Comparison of ENCODE assay signal across 15 mouse cellular contexts in genomic region chr2:31901659-31902362, GRCm38 (mm10). TPM values are rescaled to one million over a fixed set of nuclear protein-coding genes. Genes with fewer than 3 reads are reported as not detected.
DNase-seq lines count a peak whose midpoint lies in the region; ATAC-seq and TF ChIP-seq lines count a peak whose summit lies in the region.
"Had no signal": no experiment of that assay in that cellular context is flagged by ENCODE, and none has a peak within 500 bp of the region (broad histone marks: within the 10 kb centered on the region; RNA-seq: fewer than 3 reads in every experiment).

No protein-coding gene starts in this region.

- no peaks in the 10 kb centered on the region for H3K4me1 ChIP-seq in lung, postnatal 0 days (ENCODE audit: insufficient read depth, low read depth, low read length)
- no peaks in the 10 kb centered on the region for H3K4me1 ChIP-seq in liver, embryonic 14.5 days (replicated peaks; ENCODE audit: control insufficient read depth in 2 of 2, insufficient read depth in 2 of 2, low read length in 1 of 2)
- H3K4me1 ChIP-seq in hindbrain, postnatal 0 days (ENCODE audit: insufficient read depth, low read length): no peaks in the 10 kb centered on the region
- peaks cover 60% of the 10 kb centered on the region for H3K4me1 ChIP-seq in hindbrain, embryonic 10.5 days (replicated peaks)

- peak; percentile 50 for DNase-seq in adrenal gland, postnatal 14 days
- no peak for DNase-seq in adrenal gland, adult 2 months
- peak; percentile 32 for DNase-seq in lung, postnatal 0 days (ENCODE audit: low spot score)
- no peak for DNase-seq in lung, postnatal 25 days (ENCODE audit: low spot score)
- no peak for DNase-seq in liver, embryonic 14.5 days (ENCODE audit: low read depth in 3 of 3, low spot score in 3 of 3)
- DNase-seq in hindbrain, postnatal 0 days (ENCODE audit: low spot score): no peak
- no peak for DNase-seq in hindbrain, embryonic 10.5 days (ENCODE audit: low spot score)
- DNase-seq: cerebellum, adult 11-12 months; thymus, postnatal 14 days had no signal

- H3K4me3 ChIP-seq in lung, postnatal 0 days (ENCODE audit: low read depth, low read length): no peak overlapping the region
- H3K4me3 ChIP-seq in liver, embryonic 14.5 days (ENCODE audit: insufficient read depth in 1 of 2, low read depth in 2 of 2, low read length in 2 of 2): no peak overlapping the region
- no peak overlapping the region for H3K4me3 ChIP-seq in hindbrain, postnatal 0 days (ENCODE audit: low read length)
- no peak overlapping the region for H3K4me3 ChIP-seq in hindbrain, embryonic 10.5 days
- H3K4me3 ChIP-seq: embryonic facial prominence, embryonic 12.5 days; limb, embryonic 15.5 days had no signal

- H3K9ac ChIP-seq in lung, postnatal 0 days (replicated peaks; ENCODE audit: low read depth): no peak overlapping the region
- no peak overlapping the region for H3K9ac ChIP-seq in liver, embryonic 14.5 days (replicated peaks)
- H3K9ac ChIP-seq in hindbrain, postnatal 0 days (replicated peaks; ENCODE audit: low read length): no peak overlapping the region
- H3K9ac ChIP-seq: embryonic facial prominence, embryonic 12.5 days; limb, embryonic 15.5 days had no signal

- no peak for TF ChIP-seq CTCF in lung, postnatal 0 days (IDR thresholded peaks at IDR 0.05)
- TF ChIP-seq CTCF in liver, embryonic 14.5 days (IDR thresholded peaks at IDR 0.05; ENCODE audit: low read depth): no peak
- TF ChIP-seq CTCF in hindbrain, postnatal 0 days (IDR thresholded peaks at IDR 0.05; ENCODE audit: low read depth): no peak

- no peaks in the 10 kb centered on the region for H3K36me3 ChIP-seq in lung, postnatal 0 days (ENCODE audit: insufficient read depth, low read length)
- H3K36me3 ChIP-seq in liver, embryonic 14.5 days (replicated peaks; ENCODE audit: control insufficient read depth, insufficient read depth, low read depth): no peaks in the 10 kb centered on the region
- H3K36me3 ChIP-seq in hindbrain, postnatal 0 days (ENCODE audit: insufficient read depth, low read length): no peaks in the 10 kb centered on the region
- no peaks in the 10 kb centered on the region for H3K36me3 ChIP-seq in hindbrain, embryonic 10.5 days
- H3K36me3 ChIP-seq: embryonic facial prominence, embryonic 12.5 days; limb, embryonic 15.5 days had no signal

- H3K9me3 ChIP-seq in lung, postnatal 0 days (ENCODE audit: low read length): no peaks in the 10 kb centered on the region
- no peaks in the 10 kb centered on the region for H3K9me3 ChIP-seq in liver, embryonic 14.5 days (ENCODE audit: control insufficient read depth, low read length)
- no peaks in the 10 kb centered on the region for H3K9me3 ChIP-seq in hindbrain, postnatal 0 days (ENCODE audit: low read length)
- H3K9me3 ChIP-seq in hindbrain, embryonic 10.5 days: no peaks in the 10 kb centered on the region
- H3K9me3 ChIP-seq: embryonic facial prominence, embryonic 12.5 days; limb, embryonic 15.5 days had no signal

- H3K27me3 ChIP-seq in lung, postnatal 0 days (replicated peaks; ENCODE audit: insufficient read depth, low read length): no peaks in the 10 kb centered on the region
- no peaks in the 10 kb centered on the region for H3K27me3 ChIP-seq in liver, embryonic 14.5 days (ENCODE audit: control insufficient read depth, insufficient read depth, low read length)
- no peaks in the 10 kb centered on the region for H3K27me3 ChIP-seq in hindbrain, postnatal 0 days (ENCODE audit: insufficient read depth, low read length)
- H3K27me3 ChIP-seq in hindbrain, embryonic 10.5 days (ENCODE audit: insufficient read depth, poor library complexity, severe bottlenecking): peaks cover 4% of the 10 kb centered on the region; the same call in 1 of the 2 replicates
- H3K27me3 ChIP-seq: embryonic facial prominence, embryonic 12.5 days; limb, embryonic 15.5 days had no signal

- H3K27ac ChIP-seq in lung, postnatal 0 days (ENCODE audit: low read length): no peak overlapping the region
- no peak overlapping the region for H3K27ac ChIP-seq in liver, embryonic 14.5 days
- H3K27ac ChIP-seq in hindbrain, postnatal 0 days: no peak overlapping the region
- no peak overlapping the region for H3K27ac ChIP-seq in hindbrain, embryonic 10.5 days
- H3K27ac ChIP-seq: embryonic facial prominence, embryonic 12.5 days; limb, embryonic 15.5 days had no signal

- no peak overlapping the region for H3K4me2 ChIP-seq in lung, postnatal 0 days (replicated peaks; ENCODE audit: low read depth, low read length)
- H3K4me2 ChIP-seq in liver, embryonic 14.5 days (ENCODE audit: low read depth): no peak overlapping the region
- no peak overlapping the region for H3K4me2 ChIP-seq in hindbrain, postnatal 0 days (ENCODE audit: low read depth, low read length)
- H3K4me2 ChIP-seq: embryonic facial prominence, embryonic 12.5 days; limb, embryonic 15.5 days had no signal

- WGBS in lung, postnatal 0 days: 44% methylated on average over 4 of the region's 4 CpGs
- WGBS in liver, embryonic 14.5 days (ENCODE audit: insufficient replicate concordance): 39% methylated on average over 4 of the region's 4 CpGs
- 67% methylated on average over 4 of the region's 4 CpGs for WGBS in hindbrain, postnatal 0 days
- WGBS in hindbrain, embryonic 10.5 days: 53% methylated on average over 4 of the region's 4 CpGs

- no peak for TF ChIP-seq EP300 in lung, postnatal 0 days (IDR thresholded peaks at IDR 0.05)
- TF ChIP-seq EP300 in liver, embryonic 14.5 days (IDR thresholded peaks at IDR 0.05; ENCODE audit: low read depth): no peak

- peak; percentile 67 for ATAC-seq in lung, postnatal 0 days
- ATAC-seq in liver, embryonic 14.5 days (ENCODE audit: insufficient read depth): peak; percentile 39; the same call in 1 of the 2 replicates
- ATAC-seq in hindbrain, postnatal 0 days: no peak
- no peak for ATAC-seq in cerebellum, adult (ENCODE audit: insufficient number of reproducible peaks, low FRiP score, low TSS enrichment)
- ATAC-seq: forebrain, embryonic 16.5 days had no signal

RNA-seq across cellular contexts. Expression of gene Lamc3, which starts 14.7 kb away (rescaled TPM):
- 14.4 and 14.9 TPM in 2 replicates for total RNA-seq in adrenal gland, postnatal 14 days (2021)
- 10 to 100 TPM; 12.2 to 17.1 TPM for total RNA-seq in adrenal gland, adult 2 months (2021)
- polyA plus RNA-seq in adrenal gland, adult 2 months (2012; rRNA removed): 23.4 and 25.0 TPM in 2 replicates
- 2.9 and 3.4 TPM in 2 replicates for polyA plus RNA-seq in lung, postnatal 0 days (2015; fragmentation: Nextera tagmentation; extraction: Ambion mirVana)
- 0.02 and 0.03 TPM in 2 replicates for polyA plus RNA-seq in liver, embryonic 14.5 days (2012; rRNA removed)
- not detected in 2 replicates for polyA plus RNA-seq in liver, embryonic 14.5 days (2014; fragmentation: Nextera tagmentation; extraction: Ambion mirVana)
- 11.6 and 12.9 TPM in 2 replicates for total RNA-seq in hindbrain, postnatal 0 days (2014; rRNA removed)
- 2.0 and 2.1 TPM in 2 replicates for polyA plus RNA-seq in hindbrain, postnatal 0 days (2015; fragmentation: Nextera tagmentation; extraction: Ambion mirVana)
- polyA plus RNA-seq in hindbrain, embryonic 10.5 days (2016; fragmentation: Nextera tagmentation; extraction: Ambion mirVana): 8.4 and 8.6 TPM in 2 replicates
- total RNA-seq: monocyte, adult 5-6 weeks had no signal

RNA-seq across cellular contexts. Expression of gene Aif1l, which starts 48.1 kb away (rescaled TPM):
- total RNA-seq in adrenal gland, postnatal 14 days (2021): 8.3 and 10.7 TPM in 2 replicates
- total RNA-seq in adrenal gland, adult 2 months (2021): 10 to 100 TPM; 20.7 to 81.0 TPM
- polyA plus RNA-seq in adrenal gland, adult 2 months (2012; rRNA removed): 16.2 and 16.3 TPM in 2 replicates
- polyA plus RNA-seq in lung, postnatal 0 days (2015; fragmentation: Nextera tagmentation; extraction: Ambion mirVana): 11.7 and 12.6 TPM in 2 replicates
- polyA plus RNA-seq in liver, embryonic 14.5 days (2012; rRNA removed): 1.1 and 1.3 TPM in 2 replicates
- polyA plus RNA-seq in liver, embryonic 14.5 days (2014; fragmentation: Nextera tagmentation; extraction: Ambion mirVana): 1.5 and 2.2 TPM in 2 replicates
- 13.2 and 15.5 TPM in 2 replicates for total RNA-seq in hindbrain, postnatal 0 days (2014; rRNA removed)
- 16.2 and 18.2 TPM in 2 replicates for polyA plus RNA-seq in hindbrain, postnatal 0 days (2015; fragmentation: Nextera tagmentation; extraction: Ambion mirVana)
- 47.3 and 71.6 TPM in 2 replicates for polyA plus RNA-seq in hindbrain, embryonic 10.5 days (2016; fragmentation: Nextera tagmentation; extraction: Ambion mirVana)
- total RNA-seq: monocyte, adult 5-6 weeks had no signal

RNA-seq across cellular contexts. Expression of gene Fibcd1, which starts 56.0 kb away (rescaled TPM):
- 0.07 and 0.38 TPM in 2 replicates for total RNA-seq in adrenal gland, postnatal 14 days (2021)
- total RNA-seq in adrenal gland, adult 2 months (2021): not detected
- polyA plus RNA-seq in adrenal gland, adult 2 months (2012; rRNA removed): 0.06 and 0.07 TPM in 2 replicates
- 0.02 and 0.08 TPM in 2 replicates for polyA plus RNA-seq in lung, postnatal 0 days (2015; fragmentation: Nextera tagmentation; extraction: Ambion mirVana)
- polyA plus RNA-seq in liver, embryonic 14.5 days (2012; rRNA removed): 0.01 TPM in 2 replicates
- polyA plus RNA-seq in liver, embryonic 14.5 days (2014; fragmentation: Nextera tagmentation; extraction: Ambion mirVana): not detected in 2 replicates
- 27.3 and 28.9 TPM in 2 replicates for total RNA-seq in hindbrain, postnatal 0 days (2014; rRNA removed)
- 8.7 and 9.1 TPM in 2 replicates for polyA plus RNA-seq in hindbrain, postnatal 0 days (2015; fragmentation: Nextera tagmentation; extraction: Ambion mirVana)
- polyA plus RNA-seq in hindbrain, embryonic 10.5 days (2016; fragmentation: Nextera tagmentation; extraction: Ambion mirVana): 0.60 and 2.0 TPM in 2 replicates
- total RNA-seq: heart, adult 8-10 months; monocyte, adult 5-6 weeks had no signal

Comparison
In these comparisons a context has a peak if more than half of its experiments do, and no peak if none do; other contexts are left out.
1. DNase-seq: peak in adrenal gland, postnatal 14 days (single experiment) and lung, postnatal 0 days (single experiment); none in adrenal gland, adult 2 months (single experiment), lung, postnatal 25 days (single experiment), liver, embryonic 14.5 days (0 of 3), hindbrain, postnatal 0 days (single experiment) and hindbrain, embryonic 10.5 days (single experiment).
2. ATAC-seq: peak in lung, postnatal 0 days (single experiment) and liver, embryonic 14.5 days (single experiment); none in hindbrain, postnatal 0 days (single experiment) and cerebellum, adult (single experiment).